Mouse (Mus musculus) liver, adult 2 months (tissue): ENCODE measurements around the gene 6430628N08Rik.

Source experiments
- CTCF ChIP-seq: fragments of 200-500 bp; IDR thresholded peaks from 2 replicates; pipeline ENCODE4 v1.5.1; 2011; ENCODE audit warnings: low read depth, low read length, control low read depth
- POLR2A ChIP-seq: fragments of 200-500 bp; IDR thresholded peaks from 2 replicates; pipeline ENCODE4 v1.6.1; 2011; ENCODE audit warnings: low read length, control low read depth; ENCODE audit not compliant: insufficient read depth; ENCODE audit errors: extremely low read depth

- TF ChIP-seq CTCF (no peak), POLR2A (no peak)
Measured at GRCm38 (mm10) chr4:115856282-115856681, 34.2 kb upstream of the 6430628N08Rik start.
